Mouse (Mus musculus): ENCODE measurements at regions not wholly inside any gene's neighbourhood (a gene's known extent, or its start where the extent isn't known, plus 50 kb on each side); places are given as distances from the start of the nearest gene placed in this dataset.

- no peak for DNase-seq (ENCODE audit: low spot score)
Observed at GRCm38 (mm10) chr1:72046072-72046471, 166.0 kb downstream of the Mreg start.

DNA sequence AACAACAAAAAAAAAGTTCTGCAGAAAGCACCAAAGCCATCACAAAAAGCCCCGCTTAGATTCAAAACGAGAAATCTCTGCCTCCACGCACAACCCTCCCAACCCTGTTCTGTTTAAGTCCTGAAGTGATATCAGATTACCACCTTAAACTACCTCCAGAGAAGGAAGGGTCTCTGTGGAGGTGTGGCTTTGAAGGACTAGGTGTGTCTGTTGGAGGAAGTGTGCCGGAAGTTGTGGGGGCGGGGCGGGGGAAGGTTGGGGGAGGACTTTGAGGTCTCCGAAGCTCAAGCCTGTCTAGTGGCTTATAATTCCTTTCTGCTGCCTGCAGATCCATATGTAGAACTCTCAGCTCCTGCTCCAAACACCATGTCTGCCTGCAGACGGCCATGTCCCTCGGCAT lies 173.6 kb downstream of the Mreg start:
- DNase-seq (ENCODE audit: low spot score): no peak

DNA sequence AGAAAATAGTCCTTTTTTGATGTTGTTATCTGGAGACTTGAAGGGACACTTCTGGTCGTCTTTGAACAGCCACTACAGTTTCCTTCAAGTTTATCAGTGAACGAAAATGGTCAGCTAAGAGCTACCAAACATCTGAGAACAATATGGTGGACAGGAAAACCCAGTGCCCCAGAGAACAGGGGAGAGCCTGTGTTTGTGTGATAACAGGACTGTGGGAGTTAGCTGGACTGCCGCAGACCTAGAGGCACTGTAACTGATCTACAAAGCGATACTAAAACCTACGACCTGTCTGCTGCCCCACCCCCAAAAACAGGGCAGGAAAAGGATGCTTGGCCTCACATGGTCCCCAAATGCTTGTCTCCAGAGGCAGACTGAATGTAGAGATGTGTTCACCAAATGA lies 175.5 kb downstream of the Mreg start:
- no peak for DNase-seq (ENCODE audit: low spot score)

DNA sequence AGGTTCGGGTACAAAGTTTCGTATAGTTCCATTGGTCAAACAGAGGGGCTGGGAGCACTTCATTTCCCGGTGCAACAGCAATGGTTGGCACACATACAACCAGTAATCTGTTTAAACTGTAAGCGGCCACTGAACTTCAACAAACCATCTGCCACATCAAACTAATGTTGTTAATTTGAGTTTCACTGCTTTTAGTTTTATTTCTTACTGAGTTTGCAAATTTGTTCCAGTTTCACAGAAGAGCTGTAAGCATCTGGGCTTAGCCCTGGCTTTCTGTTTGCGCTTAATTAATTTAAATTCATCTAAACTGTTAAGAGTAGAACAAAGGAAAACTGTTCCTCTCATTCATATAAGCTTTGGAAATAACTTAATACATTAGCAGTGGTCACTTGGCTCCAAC lies 176.0 kb downstream of the Mreg start:
- no peak for DNase-seq (ENCODE audit: low spot score)

DNA sequence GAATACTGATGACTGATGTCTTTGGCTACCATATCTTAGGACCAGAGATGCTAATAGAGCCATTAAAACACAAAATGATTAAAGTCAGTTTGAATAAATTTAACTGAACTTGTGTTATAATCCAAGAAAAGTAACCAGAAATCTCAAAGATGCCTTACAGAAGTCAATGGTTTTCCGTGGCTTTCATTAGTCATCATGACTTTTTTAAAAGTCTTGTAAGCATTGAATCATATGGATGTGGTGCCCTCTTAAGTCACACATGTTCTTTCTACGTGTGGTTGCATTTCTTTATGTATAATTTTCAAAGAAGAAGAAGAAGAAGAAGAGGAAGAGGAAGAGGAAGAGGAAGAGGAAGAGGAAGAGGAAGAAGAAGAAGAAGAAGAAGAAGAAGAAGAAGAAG lies 178.2 kb downstream of the Mreg start:
- DNase-seq (ENCODE audit: low spot score): no peak

DNA sequence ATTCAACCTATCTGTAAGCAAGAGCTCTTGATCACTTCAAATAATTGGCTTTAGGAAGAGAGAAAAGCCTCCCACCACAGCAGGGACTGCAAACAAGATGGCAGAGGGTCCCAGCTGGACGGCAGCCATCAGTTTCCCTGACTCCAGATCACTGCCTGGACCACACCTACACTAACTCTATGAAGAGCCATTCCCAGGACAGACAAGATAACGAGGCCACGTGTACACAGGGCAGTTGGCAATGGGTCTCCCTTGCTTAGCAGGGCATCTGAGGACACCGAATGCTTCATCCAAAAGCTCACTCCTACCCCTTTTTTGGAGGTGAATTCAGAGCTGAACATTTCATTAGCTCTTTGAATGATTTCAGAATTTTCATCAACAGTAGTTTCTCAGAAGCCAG lies 179.9 kb downstream of the Mreg start:
- no peak for DNase-seq (ENCODE audit: low spot score)

GRCm38 (mm10) chr1:72030763-72031405 lies 181.2 kb downstream of the Mreg start:
- no peak for DNase-seq (ENCODE audit: low spot score)

- no peak for DNase-seq (ENCODE audit: low spot score)
Observed at GRCm38 (mm10) chr1:72029625-72030024, 182.5 kb downstream of the Mreg start.

GRCm38 (mm10) chr1:72026861-72027260 lies 185.2 kb downstream of the Mreg start:
- DNase-seq (ENCODE audit: low spot score): no peak

GRCm38 (mm10) chr1:72022631-72023030 lies 189.5 kb downstream of the Mreg start:
- no peak for DNase-seq (ENCODE audit: low spot score)

GRCm38 (mm10) chr1:72018479-72019222 lies 193.5 kb downstream of the Mreg start:
- DNase-seq (ENCODE audit: low spot score): no peak

DNA sequence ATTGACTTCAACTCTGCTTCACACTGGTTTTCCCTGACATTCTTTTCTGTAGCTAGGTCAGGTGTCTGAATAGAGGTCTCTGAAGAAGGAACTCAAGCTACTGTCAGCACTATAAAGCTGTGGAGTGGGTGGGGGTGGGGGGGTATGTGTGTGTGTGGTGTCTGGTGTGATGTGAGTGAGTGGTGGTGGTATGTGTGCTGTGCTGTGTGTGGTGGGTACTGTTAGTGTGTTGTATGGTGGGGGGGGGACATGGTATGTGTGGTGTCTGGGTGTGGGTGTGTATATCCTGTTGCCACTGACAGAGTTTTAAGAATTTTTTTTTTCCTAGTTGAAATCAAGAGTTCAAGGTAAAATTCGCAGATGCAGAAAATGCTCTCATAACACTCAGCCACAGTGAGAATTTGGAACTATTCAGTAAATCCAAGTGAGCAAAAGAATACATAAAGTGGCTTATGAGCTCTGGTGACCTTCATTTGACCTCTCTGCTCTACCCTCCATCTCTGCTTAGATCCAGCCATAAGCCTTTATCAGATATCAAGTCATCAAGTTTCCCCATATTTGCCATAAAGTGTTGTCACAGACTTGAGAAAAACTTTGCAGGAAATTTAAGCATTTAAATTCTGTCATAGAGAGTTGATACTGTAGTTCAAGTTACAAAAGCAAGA lies 194.2 kb downstream of the Mreg start:
- DNase-seq (ENCODE audit: low spot score): no peak

DNA sequence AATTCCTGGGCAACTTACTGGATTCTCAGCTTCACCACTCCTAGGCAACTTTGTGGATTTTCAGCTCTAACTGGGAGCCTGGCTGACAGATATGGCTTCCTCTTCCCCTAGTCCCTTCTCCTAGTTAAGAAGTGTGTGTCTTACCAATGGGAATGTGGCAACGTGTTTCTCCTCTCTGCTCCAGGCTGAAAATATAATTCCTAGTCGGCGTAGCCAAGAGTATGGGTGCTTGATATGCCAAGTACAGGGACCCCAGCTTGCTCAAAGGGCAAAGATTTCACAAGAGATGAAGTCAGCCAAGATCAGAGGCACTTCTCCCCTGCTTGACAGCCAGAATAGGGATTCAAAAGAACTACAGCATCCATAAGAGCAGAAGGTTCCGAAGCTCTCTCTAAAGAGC lies 196.6 kb downstream of the Mreg start:
- DNase-seq (ENCODE audit: low spot score): no peak

DNA sequence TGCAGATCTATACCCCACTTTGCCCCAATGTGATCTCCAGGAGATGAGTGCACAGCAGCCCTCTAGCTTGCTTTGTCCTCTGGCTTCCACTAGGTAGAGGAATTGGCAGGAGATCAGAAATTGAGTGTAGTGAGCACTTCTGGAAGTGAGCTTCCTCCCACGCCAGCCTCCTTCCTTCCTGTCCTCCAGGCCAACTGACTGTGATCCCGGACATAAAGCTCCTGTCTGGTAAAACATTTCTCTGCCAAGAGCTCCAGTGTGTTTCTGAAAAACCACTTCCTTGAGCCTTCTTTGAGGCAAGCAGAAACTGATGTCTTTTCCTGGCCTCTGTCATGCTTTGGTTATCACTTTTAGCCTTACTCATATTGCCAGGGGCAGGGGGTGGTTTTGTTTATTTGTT lies 197.5 kb downstream of the Mreg start:
- DNase-seq (ENCODE audit: low spot score): no peak

DNA sequence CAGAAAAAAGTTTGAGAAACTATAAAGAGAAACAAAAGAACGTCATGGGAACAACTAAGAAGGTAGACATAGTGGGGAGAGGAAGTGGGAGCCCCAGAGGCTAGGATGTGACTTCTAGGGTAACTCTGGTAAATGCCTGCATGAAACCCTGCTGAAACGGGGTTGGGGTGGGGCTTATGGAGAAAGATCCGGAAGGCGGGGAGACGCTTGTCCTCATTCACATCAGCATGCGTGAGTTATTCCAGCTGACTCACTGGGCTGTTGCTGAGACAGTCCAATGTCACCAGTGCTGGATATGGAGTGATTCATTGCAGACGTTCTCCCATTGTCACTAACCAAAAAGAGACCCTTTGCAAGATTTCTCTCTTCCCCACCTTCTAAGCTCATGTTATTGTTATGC lies 198.2 kb downstream of the Mreg start:
- no peak for DNase-seq (ENCODE audit: low spot score)

DNA sequence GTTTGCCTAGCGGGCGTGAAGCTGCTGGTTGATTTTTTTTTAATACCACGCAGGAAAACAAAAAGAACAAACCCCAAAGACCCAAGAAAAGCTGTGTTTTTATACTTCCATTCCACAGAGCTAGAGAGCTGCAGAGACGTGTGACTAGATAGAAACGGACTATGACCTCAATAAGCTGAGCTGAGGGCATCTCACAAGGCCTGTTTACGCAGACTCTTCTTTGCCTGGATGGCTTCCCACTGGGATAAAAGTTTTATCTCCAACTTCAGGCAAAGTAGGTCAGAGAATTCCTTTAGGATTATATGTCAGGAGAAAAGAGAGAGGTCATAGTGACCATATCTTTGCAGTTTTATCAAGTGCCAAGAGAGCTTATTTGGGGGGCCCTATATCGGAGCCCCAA lies 199.4 kb downstream of the Mreg start:
- DNase-seq (ENCODE audit: low spot score): no peak

DNA sequence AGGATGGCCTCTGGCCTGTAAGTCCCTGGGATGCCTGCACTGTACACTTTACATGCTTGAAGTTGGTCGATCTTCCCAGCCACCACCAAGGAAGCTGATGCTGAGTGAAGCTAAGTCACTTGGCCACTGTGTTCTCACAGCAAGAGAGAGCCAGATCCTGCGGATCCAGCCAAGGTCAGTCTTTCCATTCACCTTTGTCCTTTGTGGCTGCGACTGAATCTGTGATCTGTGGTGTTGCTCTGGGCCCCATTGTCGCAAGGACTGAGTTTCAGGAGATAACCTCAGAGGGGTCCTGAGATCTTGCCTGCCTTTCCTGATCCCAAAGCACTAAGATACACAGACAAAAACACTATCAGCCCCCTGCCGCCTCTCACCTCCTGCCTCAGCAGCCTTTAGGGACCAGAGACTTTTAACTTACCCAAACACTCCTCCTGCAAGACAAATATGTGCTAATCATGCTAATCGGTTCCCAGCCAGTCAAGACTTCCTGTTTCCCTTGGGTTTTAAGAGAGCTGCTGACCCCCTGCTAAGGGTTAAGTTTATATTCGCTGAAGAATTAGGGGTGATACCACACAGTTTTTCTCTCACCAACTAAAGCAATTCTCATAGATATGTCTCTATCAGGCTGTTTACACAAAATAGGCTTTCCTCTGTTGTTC lies 202.7 kb downstream of the Mreg start:
- no peak for DNase-seq (ENCODE audit: low spot score)

DNA sequence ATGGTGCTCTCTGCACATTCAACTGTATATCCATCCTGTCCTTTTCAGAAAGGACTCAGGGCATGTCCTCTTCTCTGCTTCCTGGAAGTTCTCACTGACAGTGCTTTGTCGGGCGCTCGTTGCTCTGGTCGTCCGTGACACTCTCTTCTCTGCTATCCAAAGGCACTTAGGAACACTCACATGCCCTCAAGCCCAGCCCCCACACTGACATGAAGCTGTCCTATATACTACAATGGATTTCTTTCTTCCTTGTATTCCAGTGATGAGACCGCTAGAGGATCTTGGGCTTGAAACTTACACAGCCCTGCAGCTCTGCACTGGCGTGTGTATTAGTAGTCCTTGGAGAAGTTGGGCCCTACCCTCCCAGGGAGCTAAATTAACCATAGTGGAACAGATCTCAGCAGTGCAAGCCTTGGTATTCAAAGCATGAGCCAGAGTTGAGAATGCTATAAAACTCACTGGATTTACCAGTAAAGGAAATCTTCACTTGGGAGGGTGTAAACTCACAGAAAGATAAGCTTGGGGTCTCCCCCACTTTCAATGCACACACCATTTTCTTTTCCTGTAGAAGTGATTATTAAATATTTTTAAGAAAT lies 205.3 kb downstream of the Mreg start:
- DNase-seq (ENCODE audit: low spot score): no peak

DNA sequence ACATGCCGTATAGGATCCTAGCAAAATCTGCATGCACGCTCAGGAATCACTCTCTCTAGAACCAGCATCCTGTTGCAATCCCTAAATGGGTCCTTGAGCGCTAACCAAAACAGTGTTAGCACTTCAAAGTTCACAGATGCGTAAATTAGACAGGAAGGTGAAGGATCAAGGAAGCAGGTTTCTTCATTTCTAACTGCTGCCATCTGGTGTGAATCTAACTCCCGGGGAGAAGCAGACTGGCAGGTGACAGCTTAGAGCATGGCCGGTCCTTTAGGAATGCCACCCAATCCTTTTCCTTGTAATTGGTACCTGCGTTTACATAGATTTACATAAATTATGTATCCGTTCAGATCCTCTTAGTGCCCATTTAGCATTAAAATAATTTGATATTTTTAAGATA lies 206.2 kb downstream of the Mreg start:
- no peak for DNase-seq (ENCODE audit: low spot score)

DNA sequence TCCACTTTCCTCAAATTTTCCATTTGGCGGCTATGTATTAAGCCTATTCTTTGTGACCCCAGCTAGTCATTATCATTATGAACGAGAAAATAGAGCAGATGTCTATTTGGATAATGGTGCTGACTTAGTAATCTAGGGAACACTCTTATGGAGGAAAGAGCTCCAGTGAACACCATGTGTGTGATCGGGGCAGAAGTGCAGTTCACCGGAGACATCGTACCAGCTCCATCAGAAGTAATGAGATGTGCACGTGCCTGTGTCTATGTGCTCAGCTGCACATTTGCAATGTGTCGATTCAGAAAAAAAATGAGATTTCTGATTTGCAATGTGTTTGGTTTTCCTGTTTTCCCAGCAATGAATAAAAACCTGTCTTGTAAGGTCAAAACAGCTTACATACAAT lies 206.6 kb downstream of the Mreg start:
- DNase-seq (ENCODE audit: low spot score): no peak

DNA sequence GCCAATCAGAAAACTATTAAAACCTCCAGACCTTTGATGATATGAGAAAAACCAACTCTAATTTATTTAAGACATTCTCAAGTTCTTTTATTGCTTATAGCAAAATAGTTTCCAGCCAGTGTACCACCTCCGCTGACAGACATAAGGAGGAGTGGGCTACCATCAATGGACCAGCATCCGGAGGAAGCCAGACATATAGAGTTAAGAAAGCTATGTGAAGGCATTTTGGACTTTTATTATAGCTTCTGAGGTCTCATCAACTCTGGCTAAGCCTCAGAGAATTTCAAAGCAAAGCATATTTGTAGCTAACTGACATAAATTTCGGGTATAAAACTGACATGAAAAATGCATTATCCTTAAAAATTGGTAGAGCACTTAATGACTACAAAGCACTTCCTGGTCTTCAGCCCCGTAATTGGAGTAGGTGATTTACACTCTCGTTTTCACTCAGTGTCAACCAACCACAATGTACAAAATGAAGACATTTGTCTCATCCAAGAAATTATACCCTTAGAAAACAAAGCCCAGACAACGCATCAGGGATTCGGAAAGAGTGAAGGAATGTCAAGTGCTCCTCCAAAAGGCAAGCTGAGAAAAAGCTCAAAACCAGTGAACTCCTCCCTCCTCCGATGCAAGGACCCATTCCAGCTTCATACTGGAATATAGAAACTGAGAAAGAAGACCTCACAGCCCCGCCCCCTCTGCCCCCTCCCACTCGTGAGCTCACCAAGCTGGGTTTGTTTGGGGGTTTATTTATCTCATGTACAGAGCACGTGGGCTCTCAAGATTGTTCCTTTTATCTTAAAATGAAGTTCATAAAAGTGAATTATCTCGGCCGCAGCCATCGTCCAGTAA lies 208.5 kb downstream of the Mreg start:
- no peak for DNase-seq (ENCODE audit: low spot score)

All from urinary bladder, adult 2 months (tissue).